Mouse (Mus musculus) myocyte (in vitro differentiated cells): ENCODE data around the gene 2300002M23Rik.
A peak's percentile ranks its signal among the peaks of the same experiment; 100 is the strongest.

Experiments
- CEBPB ChIP-seq: IDR thresholded peaks from 2 replicates; pipeline ENCODE4 v1.6.1; 2011; ENCODE audit warnings: mild to moderate bottlenecking, moderate library complexity; ENCODE audit not compliant: poor library complexity, insufficient read depth, severe bottlenecking
- E2F4 ChIP-seq: IDR thresholded peaks from one replicate; pipeline ENCODE4 v1.6.1; 2011; ENCODE audit warnings: mild to moderate bottlenecking, control low read depth, moderate library complexity; ENCODE audit not compliant: insufficient read depth
- MAX ChIP-seq: IDR thresholded peaks from one replicate; pipeline ENCODE4 v1.6.1; 2011; ENCODE audit warnings: low read depth, mild to moderate bottlenecking, control low read depth
- MYOD1 ChIP-seq, 3 experiments: IDR thresholded peaks; one replicate each; pipeline ENCODE4 v1.6.1; 2011; ENCODE audit warnings: control low read depth in 2 of 3, low read depth in 2 of 3, mild to moderate bottlenecking in 2 of 3, moderate library complexity in 1 of 3; ENCODE audit not compliant: insufficient read length in 2 of 3, control insufficient read depth in 1 of 3
- MYOG ChIP-seq, 3 experiments: IDR thresholded peaks; one replicate each; pipeline ENCODE4 v1.6.1; 2011; ENCODE audit warnings: control low read depth in 2 of 3, low read depth in 2 of 3, mild to moderate bottlenecking in 2 of 3; ENCODE audit not compliant: insufficient read length in 2 of 3, control insufficient read depth in 1 of 3, insufficient read depth in 1 of 3
- POLR2A ChIP-seq: IDR thresholded peaks from one replicate; pipeline ENCODE4 v1.6.1; 2011; ENCODE audit warnings: low read depth, mild to moderate bottlenecking, control low read depth, moderate library complexity; ENCODE audit not compliant: insufficient read length
- POLR2AphosphoS2 ChIP-seq: IDR thresholded peaks from one replicate; pipeline ENCODE4 v1.6.1; 2011; ENCODE audit warnings: low read depth, control low read depth; ENCODE audit not compliant: insufficient read length
- REST ChIP-seq: IDR thresholded peaks from one replicate; pipeline ENCODE4 v1.6.1; 2011; ENCODE audit warnings: mild to moderate bottlenecking, control low read depth, moderate library complexity; ENCODE audit not compliant: insufficient read depth, insufficient read length
- SRF ChIP-seq: IDR thresholded peaks from one replicate; pipeline ENCODE4 v1.6.1; 2011; ENCODE audit warnings: low read depth; ENCODE audit not compliant: control insufficient read depth, insufficient read length
- TCF12 ChIP-seq: IDR thresholded peaks from one replicate; pipeline ENCODE4 v1.6.1; 2011; ENCODE audit warnings: mild to moderate bottlenecking, control low read depth; ENCODE audit not compliant: poor library complexity, insufficient read depth, severe bottlenecking
- USF1 ChIP-seq: IDR thresholded peaks from one replicate; pipeline ENCODE4 v1.6.1; 2011; ENCODE audit warnings: low read depth, mild to moderate bottlenecking, control low read depth, moderate library complexity

DNA sequence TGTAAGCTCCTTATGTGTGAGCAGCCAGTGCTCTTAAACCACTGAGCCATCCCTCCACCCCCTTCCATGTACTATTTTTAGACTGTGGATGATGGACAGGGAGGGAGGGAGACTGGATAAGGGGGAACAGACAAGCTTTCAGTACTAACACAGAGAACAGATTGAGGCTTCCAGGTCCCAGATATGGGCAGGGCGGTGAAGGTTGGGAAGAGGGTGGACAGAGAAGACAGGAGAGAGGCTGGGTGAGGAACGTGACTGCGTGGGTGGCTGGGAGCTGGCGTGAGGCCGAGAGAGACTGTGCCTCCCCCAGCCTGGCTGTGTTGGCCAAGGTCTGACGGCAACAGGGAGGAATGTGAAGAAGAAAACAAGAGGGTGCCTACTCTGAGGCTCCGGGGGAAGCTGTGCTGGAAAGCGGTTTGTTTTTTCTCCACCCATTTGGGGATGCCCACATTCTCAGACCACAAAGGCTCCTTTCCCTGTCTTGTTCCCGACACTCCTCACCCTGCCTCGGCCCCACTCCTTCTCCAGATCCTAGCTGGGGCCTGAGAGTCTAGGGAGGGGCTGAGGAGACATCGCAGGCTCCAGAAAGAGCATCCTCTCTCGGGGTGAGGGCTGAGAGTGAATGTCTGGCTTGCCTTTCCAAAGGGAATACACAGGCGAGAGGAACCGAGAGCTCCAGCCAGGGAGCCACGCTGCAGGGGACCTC is 17.7 kb upstream of the 2300002M23Rik start:
- TF ChIP-seq POLR2AphosphoS2 (no peak), TCF12 (no peak), E2F4 (no peak), MAX (no peak), POLR2A (peak; percentile 29), USF1 (no peak), CEBPB (no peak), MYOD1 (IDR thresholded peaks at IDR 0.05; ENCODE audit: control insufficient read depth in 1 of 3, insufficient read length in 2 of 3, low read depth in 2 of 3) (peak in 1 of 3 experiments; percentile 47), MYOG (IDR thresholded peaks at IDR 0.05; ENCODE audit: control insufficient read depth in 1 of 3, insufficient read depth in 1 of 3, insufficient read length in 2 of 3, low read depth in 2 of 3) (peak in 1 of 3 experiments; percentile 50), REST (no peak), SRF (no peak)
